Mouse (Mus musculus) megakaryocyte-erythroid progenitor cell, adult 5-6 weeks (primary cell): Measurements from ENCODE around the gene Ppm1h. TPM values are rescaled to one million over a fixed set of nuclear protein-coding genes. Genes with fewer than 3 reads are reported as not detected.
"Not testable (repeated sequence)": the region's sequence is repeated elsewhere in the genome, so short reads cannot be mapped to it uniquely, and the experiment has no call there.

Source experiments
- ATAC-seq: replicated peaks from 2 replicates; pipeline ENCODE4 v1.8.0; 2016; ENCODE audit warnings: mild to moderate bottlenecking, inconsistent platforms; ENCODE audit not compliant: severe bottlenecking, poor library complexity, low FRiP score, low TSS enrichment
- total RNA-seq, 2 experiments: library from RNA; stranded (forward) in 1 of 2; stranded (reverse) in 1 of 2; fragments of 200-1000, 215-1000 nt in 1 of 2; fragments of >200 nt in 1 of 2; fragmentation: Nextera tagmentation in 1 of 2; gene quantifications; 2 replicates each; pipeline ENCODE4 v1.2.3; 2014 to 2017

Gene Ppm1h
- total RNA-seq, 2 experiments from 2014 or later = 2.8 to 3.7 TPM

- no peak for ATAC-seq
These were observed 264.2 kb downstream of the Ppm1h start for GRCm38 (mm10) chr10:122942771-122943170.

GRCm38 (mm10) chr10:122943824-122944223 lies 265.3 kb downstream of the Ppm1h start:
- no peak for ATAC-seq

DNA sequence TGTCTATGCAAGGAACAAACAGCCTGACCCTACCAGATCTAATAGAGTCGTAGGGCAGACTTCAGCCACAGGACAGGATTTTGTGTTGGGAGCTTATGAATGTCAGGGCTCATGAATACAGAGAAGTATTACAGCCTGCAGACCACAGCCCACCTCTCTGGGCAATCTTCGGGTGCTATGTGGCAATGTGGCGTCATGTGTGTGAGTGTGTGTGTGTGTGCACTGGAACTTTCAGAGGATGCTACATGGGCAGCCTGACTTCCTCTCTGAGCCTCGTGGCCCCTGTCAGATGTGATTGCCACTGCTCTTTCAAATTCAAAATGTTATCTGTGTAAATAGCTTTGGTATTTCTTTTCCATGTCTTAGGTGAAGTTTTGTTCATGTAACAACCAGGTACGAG lies 266.3 kb downstream of the Ppm1h start:
- ATAC-seq = no peak

GRCm38 (mm10) chr10:122950966-122951365 lies 272.4 kb downstream of the Ppm1h start:
- no peak for ATAC-seq

DNA sequence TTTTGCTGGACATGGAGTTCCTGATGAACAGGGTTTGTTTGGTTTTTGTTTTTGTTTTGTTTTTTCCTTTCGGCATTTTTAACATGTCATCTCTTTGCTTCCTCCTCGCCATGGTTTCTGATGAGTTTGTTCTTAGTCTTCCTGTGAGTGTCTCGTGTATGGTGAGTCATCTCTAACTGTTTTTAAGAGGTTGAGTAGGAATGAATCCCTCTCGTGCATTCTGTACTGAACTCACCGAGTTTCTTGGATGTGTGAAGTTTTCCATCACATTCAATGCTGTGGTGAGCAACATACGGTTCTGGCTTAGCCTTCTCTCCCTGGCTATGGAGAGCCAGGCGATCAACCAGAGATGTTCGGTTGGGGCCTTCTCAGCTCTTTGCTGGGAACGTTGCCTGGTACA lies 275.0 kb downstream of the Ppm1h start:
- ATAC-seq = no peak

DNA sequence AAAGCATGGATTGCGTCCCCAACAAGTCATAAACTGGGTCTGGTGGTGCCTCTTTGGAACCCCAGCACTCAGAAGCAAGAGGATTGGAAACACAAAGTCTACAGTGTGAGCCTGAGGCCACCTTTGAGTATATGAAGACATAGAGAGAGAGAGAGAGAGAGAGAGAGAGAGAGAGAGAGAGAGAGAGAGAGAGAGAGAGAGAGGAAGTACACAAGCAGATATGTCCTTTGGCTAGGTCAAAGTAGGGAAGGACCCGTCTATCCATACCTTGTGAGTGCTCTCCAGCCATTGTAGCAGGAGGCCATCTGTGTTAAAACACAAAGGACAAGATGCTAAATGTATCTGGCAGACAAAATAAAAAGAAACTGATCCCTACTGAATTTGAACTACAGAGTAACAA lies 279.4 kb downstream of the Ppm1h start:
- ATAC-seq = no peak

GRCm38 (mm10) chr10:122958699-122959098 lies 280.1 kb downstream of the Ppm1h start:
- ATAC-seq = no peak

DNA sequence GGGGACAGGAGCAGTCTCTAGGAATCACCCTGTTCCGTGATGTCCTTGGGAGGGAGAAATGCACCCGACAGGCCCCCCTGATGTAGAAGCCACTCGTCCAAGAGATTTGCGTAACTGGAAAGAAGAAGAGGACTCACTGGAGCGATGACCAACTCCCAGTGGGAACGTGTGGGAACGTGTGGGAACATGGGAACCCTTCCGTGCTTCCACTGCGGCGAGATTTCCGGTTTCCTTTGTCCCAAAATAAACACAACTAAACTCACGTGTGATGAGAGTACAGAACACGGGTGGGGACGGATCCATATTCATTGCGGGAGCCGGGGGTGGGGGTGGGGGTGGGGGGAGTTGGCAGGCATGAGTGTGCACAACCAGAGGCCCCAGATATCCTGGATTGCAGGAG lies 281.7 kb downstream of the Ppm1h start:
- ATAC-seq = no peak

GRCm38 (mm10) chr10:122960738-122961137 lies 282.2 kb downstream of the Ppm1h start:
- no peak for ATAC-seq

- no peak for ATAC-seq
These were observed 282.9 kb downstream of the Ppm1h start for GRCm38 (mm10) chr10:122961494-122961893.

- no peak for ATAC-seq
These were observed 284.1 kb downstream of the Ppm1h start for GRCm38 (mm10) chr10:122962651-122963050.

- peak; percentile 22; the same call in 1 of the 2 replicates for ATAC-seq
These were observed 285.1 kb downstream of the Ppm1h start for GRCm38 (mm10) chr10:122963463-122964240.

GRCm38 (mm10) chr10:122964241-122964636 lies 285.7 kb downstream of the Ppm1h start:
- no peak for ATAC-seq

GRCm38 (mm10) chr10:122965650-122966049 lies 287.1 kb downstream of the Ppm1h start:
- not testable (repeated sequence) for ATAC-seq

GRCm38 (mm10) chr10:122966421-122966820 lies 287.9 kb downstream of the Ppm1h start:
- no peak for ATAC-seq

GRCm38 (mm10) chr10:122970188-122970587 lies 291.6 kb downstream of the Ppm1h start:
- no peak for ATAC-seq

- no peak for ATAC-seq
These were observed 294.7 kb downstream of the Ppm1h start for GRCm38 (mm10) chr10:122973241-122973640.

GRCm38 (mm10) chr10:122976038-122976437 lies 297.5 kb downstream of the Ppm1h start:
- ATAC-seq = peak; percentile 73

DNA sequence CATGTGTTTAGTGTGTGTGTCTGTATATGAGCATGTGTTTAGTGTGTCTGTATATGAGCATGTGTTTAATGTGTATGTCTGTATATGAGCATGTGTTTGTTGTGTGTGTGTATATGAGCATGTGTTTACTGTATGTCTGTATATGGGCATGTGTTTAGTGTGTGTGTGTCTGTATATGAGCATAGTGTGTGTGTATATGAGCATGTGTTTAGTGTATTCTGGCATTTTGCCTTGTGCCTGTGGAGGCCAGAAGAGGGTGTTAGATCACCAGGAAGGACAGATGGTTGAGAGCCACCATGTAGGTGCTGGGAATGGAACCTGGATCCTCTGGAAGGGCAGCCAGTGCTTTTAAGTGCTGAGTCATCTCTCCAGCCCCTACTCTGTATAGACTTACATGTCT lies 300.8 kb downstream of the Ppm1h start:
- ATAC-seq = no peak

DNA sequence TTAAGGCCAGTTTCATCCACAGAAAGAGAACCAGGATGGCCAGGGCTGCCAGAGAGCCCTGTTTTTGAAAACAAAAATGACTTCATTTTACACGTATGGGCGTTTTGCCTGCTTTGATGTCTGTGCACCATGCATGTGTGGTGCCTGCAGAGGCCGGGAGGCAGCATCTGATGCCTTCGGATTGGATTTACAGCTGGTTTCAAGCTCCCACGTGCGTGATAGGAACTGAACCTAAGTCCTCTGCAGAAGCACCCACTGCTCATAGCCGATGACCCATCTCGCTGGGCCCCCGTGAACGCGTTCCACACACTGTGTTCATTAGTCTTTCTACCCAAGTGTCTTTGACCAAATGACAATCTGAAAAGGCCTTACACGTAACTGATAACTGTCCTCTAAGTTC lies 301.6 kb downstream of the Ppm1h start:
- no peak for ATAC-seq

GRCm38 (mm10) chr10:122982909-122983578 lies 304.5 kb downstream of the Ppm1h start:
- ATAC-seq = 0 out of 2 replicates have a peak, but pooled peaks have one; percentile 5
